Mouse (Mus musculus): Measurements from ENCODE around the gene Cabp2.

DNA sequence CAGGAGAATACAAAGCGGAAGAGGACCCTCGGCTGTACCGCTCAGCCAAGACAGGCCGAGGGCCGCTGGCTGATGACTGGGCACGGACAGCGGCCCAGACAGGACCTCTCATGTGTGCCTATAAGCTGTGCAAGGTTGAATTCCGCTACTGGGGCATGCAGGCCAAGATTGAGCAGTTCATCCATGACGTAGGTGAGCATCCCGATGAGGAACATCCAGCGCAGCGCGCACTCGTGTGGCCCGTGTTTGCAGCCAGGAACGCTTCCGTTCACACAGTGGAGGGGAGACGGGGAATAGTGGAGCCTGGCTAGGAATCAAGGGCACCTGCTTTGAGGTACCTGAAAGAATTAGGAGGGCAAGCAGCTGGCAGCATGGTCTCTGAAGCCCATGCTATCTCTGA is 21.9 kb downstream of the Cabp2 start:
- TF ChIP-seq CTCF (IDR thresholded peaks at IDR 0.05; ENCODE audit: extremely low read depth, insufficient read depth, low read length) (no peak), POLR2A (IDR thresholded peaks at IDR 0.05; ENCODE audit: extremely low read depth, insufficient read depth, low read length) (no peak)
